Mouse (Mus musculus) left cerebral cortex, adult 11 months (tissue): ENCODE results near the gene Zfp579.

Experiments used
- DNase-seq: peaks from one replicate; pipeline ENCODE4 v3.0.0; 2022; ENCODE audit warnings: low spot score

The Zfp579 gene

DNA sequence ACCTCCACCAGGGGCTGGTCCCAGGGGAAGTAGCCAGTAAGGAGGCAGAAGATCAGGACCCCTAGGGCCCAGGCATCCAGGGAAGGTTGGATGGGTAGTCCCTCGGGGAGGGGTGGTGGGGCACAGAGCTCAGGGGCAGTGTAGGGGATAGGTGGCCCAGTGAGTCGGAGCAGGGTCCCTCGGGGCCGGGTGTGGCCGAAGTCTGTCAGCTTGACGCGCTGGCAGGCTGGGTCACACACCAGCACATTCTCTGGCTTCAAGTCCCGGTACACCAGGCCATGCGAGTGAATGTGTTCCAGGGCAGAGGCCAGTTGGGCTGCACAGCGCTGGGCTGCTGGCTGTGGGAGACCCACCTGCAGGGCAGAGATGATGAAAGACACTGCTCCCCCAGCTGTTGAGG lies 38.6 kb downstream of the Zfp579 start:
- DNase-seq: no peak

DNA sequence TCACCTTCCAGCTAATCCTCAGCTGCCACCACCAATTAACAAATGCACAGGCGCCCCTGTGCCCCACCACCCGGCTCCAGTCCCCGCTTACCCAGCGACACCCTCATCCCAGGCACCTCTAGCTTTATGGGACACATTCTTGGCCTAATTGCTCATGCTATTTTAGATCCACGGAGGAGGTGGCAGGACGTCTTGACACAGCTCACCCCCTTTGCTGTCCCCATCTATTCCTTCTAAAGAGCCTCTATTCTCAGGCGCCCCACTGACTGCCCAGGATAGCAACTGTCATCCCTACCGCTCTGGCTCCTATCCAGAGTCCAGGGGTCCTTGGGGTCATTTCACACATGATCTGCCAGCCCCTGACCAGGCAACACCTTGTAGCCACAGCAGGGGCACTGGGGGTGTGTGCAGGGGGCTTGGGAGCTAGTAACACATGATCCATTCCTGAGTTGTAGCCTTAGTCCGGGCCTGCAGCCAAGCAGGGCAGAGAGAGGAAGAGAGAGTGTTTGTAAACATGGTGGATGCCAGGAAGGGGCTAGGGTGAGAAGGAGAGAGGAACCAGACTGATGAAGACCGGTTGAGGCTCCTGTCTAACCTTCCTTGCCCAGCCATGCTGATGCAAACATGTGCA lies 42.0 kb downstream of the Zfp579 start:
- DNase-seq: no peak

DNA sequence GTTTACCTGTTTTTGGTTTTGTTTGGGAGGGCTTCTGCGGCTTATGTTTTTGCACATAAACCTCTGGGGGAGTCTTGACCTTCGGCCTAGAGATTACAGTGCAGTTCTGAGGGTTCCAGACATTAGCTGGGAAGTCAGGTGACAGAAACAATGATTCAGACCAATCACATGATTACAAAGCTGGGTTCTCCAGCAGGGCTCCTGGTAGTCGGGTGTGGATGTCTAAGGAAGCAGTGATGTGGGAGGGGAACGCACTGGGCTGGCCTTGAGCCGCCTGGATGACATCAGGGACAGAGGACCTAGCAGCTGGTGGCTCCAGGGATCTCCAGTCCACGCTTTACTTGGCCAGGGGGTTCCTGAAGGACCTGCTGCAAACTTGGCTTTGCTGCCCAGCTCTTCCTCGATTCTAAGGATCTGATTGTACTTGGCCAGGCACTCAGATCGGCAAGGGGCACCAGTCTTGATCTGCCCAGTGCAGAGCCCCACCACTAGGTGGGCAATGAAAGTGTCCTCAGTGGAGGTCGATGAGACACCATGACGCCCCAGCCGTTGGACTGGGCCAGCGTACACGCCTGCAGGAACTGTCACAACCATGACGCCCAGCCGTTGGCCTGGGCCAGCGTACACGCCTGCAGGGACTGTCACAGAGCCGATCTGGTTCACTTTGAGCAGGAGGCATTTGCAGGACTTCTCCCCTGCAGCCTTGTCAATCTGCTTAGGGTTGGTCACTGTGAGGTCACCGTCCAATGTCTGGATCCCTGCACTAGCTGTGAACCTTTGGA lies 45.2 kb downstream of the Zfp579 start:
- no peak for DNase-seq

DNA sequence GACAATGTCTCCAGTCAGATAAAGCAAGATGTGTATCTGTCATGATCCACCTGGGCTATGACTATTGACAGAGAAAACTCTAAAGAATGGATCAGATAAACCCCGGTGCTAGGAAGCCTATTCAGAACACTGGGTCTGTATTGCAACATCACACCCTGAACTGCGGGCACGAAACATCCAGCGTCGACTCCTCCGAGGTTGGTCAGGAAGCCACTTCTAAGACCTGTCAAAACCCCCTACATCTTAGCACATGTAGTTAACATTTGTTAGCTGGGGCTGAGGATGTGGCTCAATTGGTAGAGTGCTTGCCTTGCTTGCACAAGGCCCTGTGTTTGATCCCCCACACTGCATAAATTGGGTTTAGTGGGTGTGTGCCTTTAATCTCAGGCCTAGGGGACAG lies 47.6 kb downstream of the Zfp579 start:
- DNase-seq: no peak

DNA sequence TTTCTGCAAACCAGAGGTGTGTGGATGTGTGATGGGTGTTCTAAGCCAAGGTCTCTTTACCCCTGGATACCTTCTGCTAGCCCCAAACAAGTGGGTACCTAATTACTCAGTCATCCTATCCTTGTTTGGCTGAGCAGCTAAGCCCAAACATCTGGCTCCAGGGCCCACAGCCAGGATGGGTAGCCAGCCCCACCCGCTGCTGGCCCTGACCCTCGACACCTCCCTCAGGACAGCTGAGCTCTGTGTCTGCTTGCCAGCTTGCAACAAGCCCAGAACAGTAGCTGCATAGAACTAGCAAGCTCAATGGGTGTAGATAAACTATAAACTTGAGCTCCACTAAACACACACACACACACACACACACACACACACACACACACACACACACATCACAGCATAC lies 48.1 kb downstream of the Zfp579 start:
- DNase-seq: no peak

DNA sequence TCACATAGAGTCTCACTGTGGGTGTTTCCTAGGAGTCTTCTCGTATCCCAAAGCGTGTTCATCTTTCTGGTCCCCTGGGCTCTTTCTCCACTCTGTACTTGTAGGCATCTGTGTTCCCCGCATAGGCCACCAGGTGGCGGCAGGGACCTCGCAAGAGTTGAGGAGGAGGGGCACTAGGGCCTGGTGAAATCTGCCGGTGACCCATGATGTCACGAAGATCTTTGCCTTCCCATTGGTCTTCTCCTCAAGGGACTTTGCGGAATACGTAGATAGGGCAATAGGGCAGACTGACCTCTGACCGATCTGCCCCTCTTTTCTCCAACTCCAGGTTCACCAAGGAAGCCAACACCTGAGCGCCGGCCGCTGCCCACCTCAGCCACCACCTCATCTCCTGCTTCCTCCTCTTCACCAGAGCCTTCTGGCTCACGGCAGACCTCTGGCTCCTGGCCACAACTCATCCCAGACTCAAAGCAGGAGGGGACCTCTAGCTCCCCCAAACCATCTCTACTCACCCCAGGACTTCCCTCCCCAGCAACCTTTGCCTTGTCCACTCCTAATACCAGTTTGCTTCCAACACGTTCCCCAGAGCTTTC lies 52.6 kb downstream of the Zfp579 start:
- DNase-seq: peak; percentile 94

DNA sequence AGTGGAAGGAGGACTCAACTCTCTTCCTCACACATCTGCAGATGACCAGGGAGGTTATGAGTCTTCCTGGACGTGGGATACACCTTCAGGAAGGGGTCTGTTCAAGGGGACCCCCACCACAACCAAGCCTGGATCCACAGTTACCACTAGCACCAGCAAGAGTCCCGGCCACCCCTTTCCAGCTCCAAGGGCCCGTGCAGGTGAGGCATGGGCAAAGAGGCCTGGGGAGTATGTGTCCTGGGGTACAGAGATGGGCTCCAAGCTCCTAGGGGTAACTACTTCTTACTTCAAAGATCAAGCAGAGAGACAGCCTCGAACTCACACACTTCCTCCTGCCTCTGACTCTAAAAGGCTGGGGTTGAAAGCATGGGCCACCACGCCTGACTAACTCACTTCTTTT lies 53.3 kb downstream of the Zfp579 start:
- no peak for DNase-seq

DNA sequence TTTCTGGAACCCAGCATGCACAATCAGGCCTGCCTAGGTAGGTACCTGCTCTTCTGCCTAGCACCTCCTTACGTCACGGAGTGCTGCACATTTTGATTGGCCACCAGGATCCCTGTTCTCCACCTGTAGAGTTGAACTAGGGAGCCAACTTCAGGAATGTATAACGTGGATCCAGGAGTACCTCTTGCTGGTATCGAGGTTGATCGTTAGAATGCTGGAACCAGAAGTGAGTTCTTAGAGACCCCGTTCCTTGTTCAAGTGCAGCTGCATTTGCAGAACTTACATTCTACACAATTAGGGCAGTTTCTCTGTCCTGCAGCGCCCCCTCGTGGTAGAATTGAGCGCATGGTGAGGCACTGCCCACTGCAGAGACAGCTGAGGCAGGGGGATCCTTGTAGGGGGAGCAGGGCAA lies 55.9 kb downstream of the Zfp579 start:
- DNase-seq: no peak

DNA sequence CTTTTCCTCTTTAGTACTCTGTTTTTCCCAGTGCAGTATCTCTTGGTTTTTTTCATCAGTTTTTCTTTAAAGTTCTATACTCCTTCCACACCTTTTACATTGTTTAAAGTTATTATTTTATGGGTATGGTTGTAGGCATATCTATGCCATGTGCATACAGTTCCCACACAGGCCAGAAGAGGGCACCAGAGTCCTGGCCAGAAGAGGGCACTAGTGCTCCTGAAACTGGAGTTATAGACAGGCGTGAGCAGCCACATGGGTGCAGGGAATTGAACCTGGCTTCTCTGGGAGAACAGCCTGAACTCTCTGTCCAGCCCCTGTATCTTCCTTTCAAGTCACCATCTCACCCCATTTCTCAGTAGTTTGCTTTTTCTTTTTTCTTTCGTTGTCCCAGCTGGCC lies 57.5 kb downstream of the Zfp579 start:
- no peak for DNase-seq

DNA sequence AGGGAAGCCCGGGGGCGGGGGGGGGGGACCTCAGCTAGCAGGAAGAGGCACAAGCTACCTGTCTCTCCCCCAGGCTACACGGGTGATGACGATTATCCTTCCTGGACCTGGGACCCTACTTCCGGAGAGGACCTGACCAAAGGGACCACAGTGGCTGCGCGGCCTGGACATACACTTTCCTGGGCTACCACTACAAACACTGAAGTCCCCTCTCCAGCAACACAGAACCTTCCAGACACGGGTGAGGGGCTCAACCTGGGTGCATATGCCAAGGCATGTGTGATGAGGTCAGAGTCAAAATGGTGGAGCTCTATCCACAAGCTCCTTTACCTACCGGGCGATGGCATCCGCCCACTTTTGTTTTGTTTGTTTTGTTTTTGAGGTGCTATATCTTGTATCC lies 58.6 kb downstream of the Zfp579 start:
- no peak for DNase-seq

DNA sequence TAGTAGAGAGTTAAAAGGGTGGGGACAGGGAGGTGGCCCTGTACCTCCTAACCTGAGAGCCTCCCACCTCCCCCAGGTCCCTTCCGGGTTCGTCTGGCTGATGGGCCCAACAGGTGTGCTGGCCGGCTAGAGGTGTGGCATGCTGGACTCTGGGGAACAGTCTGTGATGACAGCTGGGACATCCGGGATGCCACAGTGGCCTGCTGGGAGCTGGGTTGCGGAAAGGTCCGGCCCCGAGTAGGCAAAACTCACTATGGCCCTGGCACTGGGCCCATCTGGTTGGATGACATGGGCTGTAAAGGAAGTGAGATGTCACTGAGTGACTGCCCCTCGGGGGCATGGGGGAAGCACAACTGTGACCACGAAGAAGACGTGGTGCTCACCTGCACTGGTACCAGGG lies 59.1 kb downstream of the Zfp579 start:
- DNase-seq: no peak

DNA sequence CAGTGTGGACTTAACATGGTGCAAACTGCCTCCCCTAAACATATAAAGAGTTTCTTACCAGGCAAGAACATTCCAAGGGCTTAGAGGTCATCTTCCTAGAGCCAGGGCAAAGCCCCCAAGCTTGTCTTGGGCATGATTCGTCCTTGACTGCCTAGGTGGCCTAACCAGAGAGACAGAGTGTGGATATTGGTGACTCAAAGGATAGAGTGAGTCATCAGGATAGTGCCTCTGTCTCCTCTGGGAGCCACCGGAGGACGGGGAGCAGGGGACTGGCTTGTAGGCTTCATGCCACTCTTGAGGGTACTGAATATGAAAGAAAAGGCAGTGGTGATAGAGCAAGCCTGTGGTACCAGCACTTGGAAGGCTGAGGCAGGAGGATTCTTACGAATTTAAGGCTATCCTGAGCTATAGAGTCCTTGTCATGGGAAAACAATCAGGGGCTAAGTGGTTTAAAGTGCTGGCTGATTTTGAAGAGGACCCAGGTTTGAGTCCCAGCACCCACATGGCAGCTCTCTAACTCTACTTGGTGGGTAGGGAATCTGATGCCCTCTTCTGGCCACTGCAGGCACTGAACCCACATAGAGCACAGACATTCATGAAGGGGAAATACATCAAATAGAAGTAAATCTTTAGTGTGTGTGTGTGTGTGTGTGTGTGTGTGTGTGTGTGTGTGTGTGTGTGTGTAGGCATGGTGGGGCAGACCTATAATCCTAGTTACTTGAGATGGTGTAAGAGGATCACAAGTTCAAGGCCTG lies 61.6 kb downstream of the Zfp579 start:
- DNase-seq: no peak
